Comparison of ENCODE assay signal across 8 mouse cellular contexts in genomic region chr15:85969707-85970153, GRCm38 (mm10).
DNase-seq lines count a peak whose midpoint lies in the region; ATAC-seq and TF ChIP-seq lines count a peak whose summit lies in the region.

No protein-coding gene starts in this region.

- no peak overlapping the region for H3K4me2 ChIP-seq in liver, embryonic 11.5 days
- peak overlapping the region; percentile 13; the same call in 1 of the 2 replicates for H3K4me2 ChIP-seq in heart, embryonic 14.5 days (ENCODE audit: low read length)
- no peak overlapping the region for H3K4me2 ChIP-seq in kidney, postnatal 0 days (ENCODE audit: low read length)
- no peak overlapping the region for H3K4me2 ChIP-seq in midbrain, embryonic 16.5 days (ENCODE audit: low read length)

- TF ChIP-seq CTCF in kidney, postnatal 0 days (IDR thresholded peaks at IDR 0.05; ENCODE audit: low read depth): no peak
- no peak for TF ChIP-seq CTCF in thymus, adult 2 months (IDR thresholded peaks at IDR 0.05; ENCODE audit: borderline replicate concordance, control insufficient read depth, extremely low read depth, insufficient read depth, low read length, poor library complexity)

- no peaks in the 10 kb centered on the region for H3K9me3 ChIP-seq in liver, embryonic 11.5 days (ENCODE audit: control insufficient read depth, low read length)
- H3K9me3 ChIP-seq in heart, embryonic 14.5 days (ENCODE audit: control insufficient read depth, low read length): no peaks in the 10 kb centered on the region
- no peaks in the 10 kb centered on the region for H3K9me3 ChIP-seq in kidney, postnatal 0 days (replicated peaks; ENCODE audit: low read length)
- no peaks in the 10 kb centered on the region for H3K9me3 ChIP-seq in midbrain, embryonic 16.5 days (replicated peaks; ENCODE audit: control insufficient read depth, low read length, poor library complexity, severe bottlenecking)

- DNase-seq in liver: peak; percentile 51
- DNase-seq in liver, embryonic 11.5 days (ENCODE audit: low spot score): no peak
- DNase-seq in adrenal gland, postnatal 25 days: peak; percentile 64
- DNase-seq in kidney, postnatal 0 days (ENCODE audit: low spot score): peak; percentile 62
- no peak for DNase-seq in left cerebral cortex, postnatal 36 days (ENCODE audit: low spot score in 2 of 2)
- DNase-seq in thymus, adult 2 months: no peak

- H3K27ac ChIP-seq in liver, embryonic 11.5 days (ENCODE audit: low read depth, low read length): no peak overlapping the region
- peak overlapping the region; percentile 77 to 81 for H3K27ac ChIP-seq in heart, embryonic 14.5 days (replicated peaks in 1 of 2; ENCODE audit: control insufficient read depth in 1 of 2, insufficient read depth in 1 of 2, low read depth in 2 of 2, low read length in 2 of 2)
- H3K27ac ChIP-seq in kidney, postnatal 0 days: no peak overlapping the region
- H3K27ac ChIP-seq in midbrain, embryonic 16.5 days (ENCODE audit: low read length): no peak overlapping the region
- H3K27ac ChIP-seq in thymus, adult 2 months (ENCODE audit: control insufficient read depth, insufficient read depth, low read length): no peak overlapping the region

- no peak for ATAC-seq in liver, embryonic 11.5 days (replicated peaks; ENCODE audit: low FRiP score)
- peak; percentile 83 for ATAC-seq in heart, embryonic 14.5 days (ENCODE audit: insufficient number of reproducible peaks, insufficient read depth, low FRiP score, low read depth)
- peak; percentile 40; the same call in 1 of the 2 replicates for ATAC-seq in kidney, postnatal 0 days (replicated peaks; ENCODE audit: low FRiP score, low read depth)
- 0 out of 2 replicates have a peak, but pooled peaks have one; percentile 21 for ATAC-seq in midbrain, embryonic 16.5 days

- intact Hi-C loops in left cerebral cortex, postnatal 36 days (cut with DNase I): no loop called here

- no peaks in the 10 kb centered on the region; the same call in 1 of the 2 replicates for H3K27me3 ChIP-seq in liver, embryonic 11.5 days (replicated peaks; ENCODE audit: control insufficient read depth, insufficient read depth, low read length)
- no peaks in the 10 kb centered on the region for H3K27me3 ChIP-seq in heart, embryonic 14.5 days (ENCODE audit: control insufficient read depth, insufficient read depth, low read length)
- H3K27me3 ChIP-seq in kidney, postnatal 0 days (ENCODE audit: insufficient read depth, low read length): no peaks in the 10 kb centered on the region
- H3K27me3 ChIP-seq in midbrain, embryonic 16.5 days (ENCODE audit: control insufficient read depth, insufficient read depth, low read depth, low read length): no peaks in the 10 kb centered on the region
- H3K27me3 ChIP-seq in thymus, adult 2 months (ENCODE audit: control insufficient read depth, insufficient read depth, low read length): no peaks in the 10 kb centered on the region

- H3K4me1 ChIP-seq in liver, embryonic 11.5 days (replicated peaks; ENCODE audit: control insufficient read depth, insufficient read depth, low read length): 0 out of 2 replicates have a peak, but pooled peaks cover 5% of the 10 kb centered on the region
- peaks cover 21 to 26% of the 10 kb centered on the region in 2 experiments for H3K4me1 ChIP-seq in heart, embryonic 14.5 days (ENCODE audit: control insufficient read depth in 2 of 2, insufficient read depth in 2 of 2, low read length in 2 of 2)
- H3K4me1 ChIP-seq in kidney, postnatal 0 days (replicated peaks; ENCODE audit: insufficient read depth, low read length): peaks cover 3% of the 10 kb centered on the region; the same call in 1 of the 2 replicates
- H3K4me1 ChIP-seq in midbrain, embryonic 16.5 days (ENCODE audit: control insufficient read depth, insufficient read depth, low read length): peaks cover 8% of the 10 kb centered on the region; the same call in 1 of the 2 replicates
- peaks cover 17% of the 10 kb centered on the region; the same call in 1 of the 2 replicates for H3K4me1 ChIP-seq in thymus, adult 2 months (replicated peaks; ENCODE audit: control insufficient read depth, insufficient read depth, low read length)

- no peak for TF ChIP-seq POLR2A in thymus, adult 2 months (IDR thresholded peaks at IDR 0.05; ENCODE audit: control insufficient read depth, extremely low read depth, insufficient read depth, low read length, poor library complexity)

- no peak overlapping the region for H3K9ac ChIP-seq in liver, embryonic 11.5 days (ENCODE audit: low read depth, low read length)
- H3K9ac ChIP-seq in heart, embryonic 14.5 days (ENCODE audit: low read length): peak overlapping the region; percentile 42; the same call in 1 of the 2 replicates
- H3K9ac ChIP-seq in kidney, postnatal 0 days (ENCODE audit: low read depth, low read length): no peak overlapping the region
- H3K9ac ChIP-seq in midbrain, embryonic 16.5 days (ENCODE audit: low read depth, low read length): no peak overlapping the region

- no peaks in the 10 kb centered on the region for H3K36me3 ChIP-seq in liver, embryonic 11.5 days (ENCODE audit: control insufficient read depth, insufficient read depth, low read length)
- no peaks in the 10 kb centered on the region for H3K36me3 ChIP-seq in heart, embryonic 14.5 days (ENCODE audit: control insufficient read depth, insufficient read depth, low read length)
- H3K36me3 ChIP-seq in kidney, postnatal 0 days (ENCODE audit: insufficient read depth, low read length): no peaks in the 10 kb centered on the region
- H3K36me3 ChIP-seq in midbrain, embryonic 16.5 days (ENCODE audit: control insufficient read depth, insufficient read depth, low read length): no peaks in the 10 kb centered on the region
- H3K36me3 ChIP-seq in thymus, adult 2 months (ENCODE audit: control insufficient read depth, insufficient read depth, low read length): no peaks in the 10 kb centered on the region

- no peak overlapping the region for H3K4me3 ChIP-seq in liver, embryonic 11.5 days (ENCODE audit: low read depth, low read length)
- H3K4me3 ChIP-seq in heart, embryonic 14.5 days (ENCODE audit: control insufficient read depth in 1 of 2, insufficient read depth in 1 of 2, low read depth in 1 of 2, low read length in 2 of 2): no peak overlapping the region
- no peak overlapping the region for H3K4me3 ChIP-seq in kidney, postnatal 0 days (replicated peaks; ENCODE audit: low read depth, low read length)
- no peak overlapping the region for H3K4me3 ChIP-seq in midbrain, embryonic 16.5 days (ENCODE audit: low read depth, low read length)
- H3K4me3 ChIP-seq in thymus, adult 2 months (ENCODE audit: control insufficient read depth, insufficient read depth, low read length): no peak overlapping the region

- WGBS in liver, embryonic 11.5 days: 43% methylated on average over 3 of the region's 3 CpGs
- WGBS in heart, embryonic 14.5 days: 27% methylated on average over 3 of the region's 3 CpGs
- WGBS in kidney, postnatal 0 days: 45% methylated on average over 3 of the region's 3 CpGs
- 63% methylated on average over 3 of the region's 3 CpGs for WGBS in midbrain, embryonic 16.5 days
- WGBS in thymus, adult 2 months: 44% methylated on average over 3 of the region's 3 CpGs

Comparison
In these comparisons a context has a peak if more than half of its experiments do, and no peak if none do; other contexts are left out.
1. DNase-seq: peak in liver (single experiment), adrenal gland, postnatal 25 days (single experiment) and kidney, postnatal 0 days (single experiment); none in liver, embryonic 11.5 days (single experiment), left cerebral cortex, postnatal 36 days (0 of 2) and thymus, adult 2 months (single experiment).
2. H3K27ac ChIP-seq: peak in heart, embryonic 14.5 days (2 of 2); none in liver, embryonic 11.5 days (single experiment), kidney, postnatal 0 days (single experiment), midbrain, embryonic 16.5 days (single experiment) and thymus, adult 2 months (single experiment).